Mouse (Mus musculus) lung, postnatal 25 days (tissue): ENCODE data around the gene Dynlt1b.
"Not testable (repeated sequence)": the region's sequence is repeated elsewhere in the genome, so short reads cannot be mapped to it uniquely, and the experiment has no call there.

ENCODE experiments used
- DNase-seq: peaks from one replicate; pipeline ENCODE4 v3.0.0; 2022; ENCODE audit warnings: low spot score

Gene Dynlt1b

DNA sequence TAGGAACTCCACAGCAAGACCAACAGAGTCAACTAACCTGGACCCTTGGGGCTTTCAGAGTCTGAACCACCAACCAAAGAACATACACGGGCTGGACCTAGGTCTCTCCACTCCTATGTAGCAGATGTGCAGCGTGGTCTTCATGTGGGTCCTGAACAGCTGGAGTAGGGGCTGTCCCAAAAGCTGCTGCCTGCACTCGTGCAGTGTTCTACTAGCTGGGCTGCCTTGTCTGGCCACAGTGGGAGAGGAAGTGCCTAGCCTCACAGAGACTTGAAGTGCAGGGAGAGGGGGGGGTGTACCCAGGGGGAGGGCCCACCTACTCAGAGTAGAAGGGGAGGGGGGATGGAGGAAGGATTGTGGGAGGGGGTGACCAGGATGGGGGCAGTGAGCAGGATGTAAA, 7.1 kb upstream of the Dynlt1b start:
- not testable (repeated sequence) for DNase-seq

DNA sequence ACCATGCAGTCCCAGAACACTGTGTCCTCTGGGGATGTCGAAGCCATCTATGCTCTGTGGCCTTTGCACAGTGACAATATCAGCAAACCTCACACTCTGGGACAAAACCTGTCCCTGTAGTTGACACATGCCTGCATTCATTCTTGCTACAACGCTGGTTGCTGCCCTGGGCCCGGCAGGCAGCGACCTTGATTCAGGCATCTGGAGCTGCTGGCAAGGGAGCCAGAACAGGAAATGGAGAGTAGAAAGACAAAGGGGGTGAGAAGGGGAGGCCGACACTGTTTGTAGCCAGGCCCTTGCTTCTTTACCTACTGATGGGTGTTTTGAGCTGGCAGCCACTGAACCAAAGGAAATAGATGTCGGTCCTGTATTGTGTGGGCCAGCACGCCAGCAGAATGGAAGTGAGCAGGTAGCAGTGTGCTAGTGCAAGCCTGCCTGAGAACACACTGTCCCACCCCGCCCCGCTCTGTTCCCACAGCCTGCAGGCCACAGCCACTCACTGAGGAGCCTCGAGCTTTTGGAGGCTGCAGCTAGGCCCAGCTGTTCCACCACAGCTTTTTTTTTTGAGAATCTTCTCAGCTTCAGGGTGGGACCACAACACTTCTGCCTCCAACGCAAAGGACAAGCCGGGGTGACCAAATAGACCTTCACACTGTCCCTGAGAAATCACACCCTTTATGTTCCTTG, 5.5 kb upstream of the Dynlt1b start:
- DNase-seq, result not testable (repeated sequence)

DNA sequence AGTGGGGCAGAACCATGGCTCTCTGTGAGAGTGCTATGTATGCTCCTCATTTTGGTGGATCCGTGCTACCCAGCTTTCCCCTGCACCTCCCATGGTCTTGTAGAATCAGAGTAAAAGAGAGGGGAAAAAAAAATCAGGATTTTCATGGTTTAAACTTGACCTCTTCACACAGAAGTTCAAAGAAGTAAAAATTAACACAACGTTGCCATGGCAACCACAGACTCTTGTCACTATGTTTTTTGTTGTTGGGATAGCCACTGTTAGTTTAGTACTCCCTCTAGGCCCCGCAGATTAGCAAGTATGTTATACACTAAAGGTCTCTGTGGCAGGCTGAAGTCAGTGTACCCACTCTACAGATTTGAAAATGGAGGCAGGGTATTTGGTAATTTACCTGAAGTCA, 4.6 kb upstream of the Dynlt1b start:
- not testable (repeated sequence) for DNase-seq

DNA sequence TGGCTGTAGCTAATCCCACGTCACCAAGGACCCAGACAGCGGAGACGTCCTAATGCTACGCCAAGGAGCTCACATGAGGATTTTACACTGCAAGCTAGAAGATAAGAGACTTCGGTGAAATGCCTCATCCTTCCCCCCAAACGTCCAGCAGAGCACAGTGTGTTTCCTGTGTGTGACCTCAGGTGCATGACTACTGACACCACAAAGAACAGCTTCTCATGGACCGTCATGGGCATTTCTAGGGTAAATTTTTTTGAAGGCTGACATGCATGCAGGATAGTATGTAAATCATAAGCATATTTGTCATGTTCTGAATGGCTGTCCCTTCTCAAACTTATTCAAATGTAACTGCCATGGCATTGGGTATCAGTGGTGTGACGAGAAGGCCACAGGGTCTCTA, 3.0 kb upstream of the Dynlt1b start:
- DNase-seq, result not testable (repeated sequence)

DNA sequence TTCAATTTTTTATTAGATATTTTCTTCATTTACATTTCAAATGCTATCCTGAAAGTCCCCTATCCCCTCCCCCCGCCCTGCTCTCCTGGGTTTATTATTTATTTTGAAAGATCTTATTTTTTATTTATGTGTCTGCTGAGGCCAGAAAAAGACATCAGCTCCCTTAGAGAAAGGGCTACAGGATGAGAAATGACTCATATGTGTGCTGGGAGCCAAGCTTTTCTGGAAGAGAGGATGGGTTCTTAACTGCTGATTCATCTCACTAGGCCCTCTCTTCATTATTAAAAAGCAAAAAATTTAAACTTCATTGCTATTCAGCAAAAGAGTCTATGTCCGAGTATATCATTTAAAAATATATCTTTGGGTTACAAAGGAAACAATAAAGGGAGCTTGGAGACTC, 986 bp upstream of the Dynlt1b start:
- not testable (repeated sequence) for DNase-seq

DNA sequence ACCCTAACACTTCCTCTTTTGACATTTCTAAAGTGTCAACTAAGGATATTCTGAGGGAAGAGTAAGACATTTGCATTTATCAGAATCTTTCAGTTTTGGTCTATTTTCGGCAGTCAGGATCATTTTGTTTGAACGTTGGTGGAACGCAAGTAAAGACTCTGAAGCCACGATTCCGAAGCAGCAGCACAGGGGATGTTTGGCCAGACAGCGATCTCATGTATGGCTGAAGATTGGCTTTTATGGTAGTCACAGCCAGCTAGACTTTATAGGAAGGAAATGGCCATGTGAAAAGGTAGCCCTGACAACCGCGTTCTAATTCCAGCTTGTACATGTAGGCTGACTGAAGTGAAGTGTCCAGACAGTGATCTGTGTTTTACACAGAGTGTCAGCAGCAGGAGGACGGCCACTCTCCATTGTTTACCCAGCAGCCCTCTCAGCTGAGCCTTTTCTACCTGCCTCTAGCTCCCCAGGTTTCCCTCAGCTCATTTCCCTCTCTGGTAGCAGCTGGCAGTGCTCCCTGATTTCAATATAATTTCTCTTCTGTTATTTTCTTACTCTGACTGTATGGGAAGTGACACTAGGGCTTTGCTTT, 594 bp downstream of the Dynlt1b start:
- not testable (repeated sequence) for DNase-seq

DNA sequence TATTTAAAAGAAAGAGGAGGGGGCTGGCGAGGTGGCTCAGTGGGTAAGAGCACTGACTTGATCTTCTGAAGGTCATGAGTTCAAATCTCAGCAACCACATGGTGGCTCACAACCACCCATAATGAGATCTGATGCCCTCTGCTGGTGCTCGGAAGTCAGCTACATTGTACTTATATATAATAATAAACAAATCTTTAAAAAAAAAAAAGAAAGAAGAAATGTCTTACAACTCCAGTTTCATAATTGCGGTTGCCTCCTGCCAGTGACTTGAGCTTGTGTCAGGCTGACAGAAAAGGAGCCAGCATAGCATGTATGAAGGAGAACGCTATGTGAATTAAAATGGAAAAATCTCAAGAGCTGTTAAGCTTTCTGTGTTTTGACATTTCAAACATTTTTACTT, 2.5 kb downstream of the Dynlt1b start:
- not testable (repeated sequence) for DNase-seq

DNA sequence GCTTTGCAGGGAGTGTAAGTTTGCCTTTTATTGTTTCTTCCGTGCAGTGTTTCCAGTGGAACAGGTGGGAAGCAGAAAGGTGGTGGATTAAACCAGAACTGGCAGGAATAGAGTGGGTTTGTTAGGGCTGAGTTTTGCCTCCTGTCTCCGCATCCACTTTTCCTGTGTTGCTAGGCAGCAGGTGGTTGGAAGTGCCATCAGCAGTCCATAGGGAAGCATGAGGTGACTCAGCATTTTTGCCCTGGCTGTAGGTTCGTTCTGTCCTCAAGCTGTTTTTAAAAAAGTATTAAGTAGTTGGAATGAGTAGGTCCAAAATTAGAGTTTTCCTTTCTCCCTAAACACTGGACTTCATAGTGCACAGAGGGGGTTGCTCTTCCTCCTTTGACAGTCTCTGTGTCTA, 3.8 kb downstream of the Dynlt1b start:
- DNase-seq, result not testable (repeated sequence)

DNA sequence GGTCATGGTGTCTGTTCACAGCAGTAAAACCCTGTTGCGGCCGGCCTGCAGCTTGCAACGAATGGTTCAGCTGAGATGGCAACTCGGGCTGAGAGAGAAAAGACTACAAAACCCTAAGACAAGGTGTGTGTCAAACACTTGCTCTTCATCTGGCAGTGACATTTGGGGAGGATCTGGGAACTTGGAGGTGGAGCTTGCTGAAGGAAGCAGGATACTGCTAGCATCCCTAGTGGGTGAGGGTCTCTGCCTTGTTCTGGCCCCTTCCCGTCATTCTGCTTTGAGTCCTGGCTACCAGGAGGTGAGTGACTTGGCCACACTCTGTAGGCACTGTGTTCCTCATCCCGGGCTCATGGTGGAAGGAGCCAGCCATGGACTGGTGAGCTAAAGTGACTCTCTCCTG, 8.2 kb downstream of the Dynlt1b start:
- DNase-seq, result not testable (repeated sequence)

DNA sequence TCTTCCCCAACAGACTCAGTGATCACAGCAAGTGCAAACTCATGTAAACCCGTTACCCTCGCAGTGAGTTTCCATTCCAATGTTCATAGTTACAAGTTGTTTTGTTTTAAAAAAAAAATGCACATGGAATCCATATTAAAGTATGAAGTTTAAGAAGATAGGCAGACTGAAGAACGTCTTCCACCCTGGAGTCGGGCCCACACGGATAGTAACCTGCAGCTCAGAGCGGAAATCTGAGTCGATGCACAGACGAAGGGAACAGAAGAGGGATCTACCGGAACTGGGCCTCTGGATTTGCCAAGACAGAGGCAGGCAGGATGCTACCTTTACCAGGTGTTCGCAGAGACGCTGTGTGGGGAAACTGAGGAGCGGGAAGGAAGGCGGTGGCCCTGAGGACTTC, 10.0 kb downstream of the Dynlt1b start:
- DNase-seq, result not testable (repeated sequence)

DNA sequence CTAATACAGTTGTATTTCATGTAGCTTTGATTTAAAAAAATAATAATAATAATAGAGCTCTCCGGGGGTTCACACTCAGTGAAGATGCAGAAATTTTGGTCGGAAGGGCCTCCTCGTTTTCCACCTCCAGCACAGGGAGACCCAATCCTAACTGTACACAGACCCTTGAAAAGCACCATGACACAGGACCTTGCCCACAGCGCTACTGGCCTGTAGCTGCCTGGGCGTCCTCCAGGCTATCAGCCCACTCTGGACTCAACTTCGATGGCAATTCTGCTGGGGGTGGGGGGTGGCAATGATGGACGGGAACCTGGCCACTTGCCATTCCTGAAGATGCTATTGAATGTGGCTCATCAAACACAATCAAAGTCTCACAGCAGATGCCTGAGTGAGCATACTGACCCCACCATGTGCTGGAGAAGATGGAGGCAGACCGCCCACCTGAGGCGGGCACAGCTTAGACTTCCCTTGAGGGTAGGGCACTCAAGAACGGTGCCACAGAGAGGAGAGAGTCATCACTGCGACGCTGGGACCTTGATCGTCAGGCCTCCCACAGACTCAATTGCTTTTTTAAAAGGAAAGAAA, 10.7 kb downstream of the Dynlt1b start:
- DNase-seq, result not testable (repeated sequence)

DNA sequence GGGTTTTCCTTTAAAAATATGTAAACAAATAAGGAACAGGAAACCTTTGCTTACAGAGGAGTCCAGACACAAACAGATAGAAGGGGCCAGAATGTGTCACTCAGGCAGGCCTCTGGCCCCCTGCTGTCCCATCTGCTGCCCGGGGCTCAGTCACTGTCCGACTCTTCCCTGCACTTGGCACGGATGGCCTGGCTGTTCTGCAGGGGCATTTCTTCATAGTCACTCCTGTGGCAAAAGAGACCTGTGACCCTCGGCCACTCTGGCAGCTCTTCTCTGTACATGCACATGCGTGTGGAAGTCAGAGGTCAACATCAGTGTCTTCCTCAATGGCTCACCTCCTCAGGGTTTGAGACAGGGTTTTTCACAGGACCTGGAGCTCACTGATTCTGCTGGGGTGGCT, 11.3 kb downstream of the Dynlt1b start:
- not testable (repeated sequence) for DNase-seq

DNA sequence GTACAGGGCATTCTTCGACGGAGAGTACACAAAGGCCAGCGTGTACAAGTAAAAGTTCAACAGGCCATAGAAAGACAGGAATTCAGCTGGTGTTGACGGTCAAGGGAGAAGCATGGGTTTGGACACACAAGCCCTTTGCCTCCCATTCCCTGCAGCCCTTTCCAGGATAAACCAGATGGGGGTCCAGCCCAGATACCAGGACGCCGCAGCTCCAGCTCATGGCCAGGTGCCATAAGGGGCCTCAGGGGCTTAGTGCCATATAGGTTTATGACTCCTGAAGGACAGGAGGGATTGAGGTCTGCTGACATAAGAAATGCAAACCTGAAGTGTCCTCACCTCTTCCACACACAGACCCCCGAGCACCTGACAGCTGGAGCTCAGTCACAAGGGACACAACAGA, 12.6 kb downstream of the Dynlt1b start:
- DNase-seq, result not testable (repeated sequence)

DNA sequence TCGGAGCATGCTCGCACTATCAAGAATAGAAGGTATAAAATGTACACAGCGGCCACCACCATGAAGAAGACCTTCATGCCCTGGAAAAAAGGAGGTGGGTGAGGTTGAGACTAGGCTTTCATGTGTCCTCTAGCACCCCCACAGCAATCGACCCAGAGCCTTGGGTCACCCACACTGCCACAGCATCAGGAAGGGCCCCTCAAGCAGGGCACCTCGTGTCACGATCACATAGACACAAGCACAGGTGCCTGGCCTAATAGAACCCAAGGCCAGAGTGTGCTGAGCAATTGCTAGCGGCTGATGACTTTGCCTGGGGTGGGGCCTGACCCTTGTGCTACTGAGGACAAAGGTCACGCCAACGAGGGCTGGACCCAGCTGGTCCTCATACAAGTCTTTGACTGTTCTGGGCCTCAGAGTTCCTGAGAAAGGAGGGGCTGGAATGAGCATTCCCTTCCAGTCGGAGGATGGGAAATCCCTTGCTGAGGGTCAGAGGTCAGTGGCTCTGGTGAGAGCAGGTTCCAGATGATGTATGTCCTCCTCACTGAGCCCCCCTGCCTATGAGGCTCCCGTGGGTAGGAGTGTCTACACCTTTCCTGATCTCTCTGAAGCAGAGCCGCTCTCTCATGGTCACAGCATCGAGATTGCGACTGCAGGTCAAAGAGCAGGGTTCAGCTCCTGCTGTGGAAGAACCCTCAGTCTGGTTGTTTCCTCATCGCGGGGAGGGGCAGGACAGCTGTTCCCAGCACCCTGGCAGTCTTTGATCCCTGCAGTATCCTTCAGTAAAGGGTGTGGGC, 16.1 kb downstream of the Dynlt1b start:
- not testable (repeated sequence) for DNase-seq

DNA sequence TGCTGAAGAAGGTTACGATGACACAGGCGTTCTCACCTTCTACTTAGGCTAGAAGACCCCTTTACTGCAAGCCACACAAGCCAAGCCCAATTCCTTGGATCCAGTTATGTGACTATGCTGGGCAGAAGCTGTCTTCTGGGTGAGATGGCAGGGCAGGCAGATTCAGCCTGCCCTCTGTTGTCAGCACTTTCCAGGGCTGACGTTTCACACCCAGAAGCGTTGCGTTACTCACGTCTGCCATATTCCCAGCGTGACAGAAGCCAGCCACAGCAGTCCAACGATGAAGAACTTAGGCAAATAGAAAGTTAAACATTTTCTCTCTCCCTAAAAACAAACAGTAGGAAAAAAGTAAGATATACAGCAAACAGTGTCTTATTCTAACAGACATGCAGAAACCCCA, 18.4 kb downstream of the Dynlt1b start:
- not testable (repeated sequence) for DNase-seq

DNA sequence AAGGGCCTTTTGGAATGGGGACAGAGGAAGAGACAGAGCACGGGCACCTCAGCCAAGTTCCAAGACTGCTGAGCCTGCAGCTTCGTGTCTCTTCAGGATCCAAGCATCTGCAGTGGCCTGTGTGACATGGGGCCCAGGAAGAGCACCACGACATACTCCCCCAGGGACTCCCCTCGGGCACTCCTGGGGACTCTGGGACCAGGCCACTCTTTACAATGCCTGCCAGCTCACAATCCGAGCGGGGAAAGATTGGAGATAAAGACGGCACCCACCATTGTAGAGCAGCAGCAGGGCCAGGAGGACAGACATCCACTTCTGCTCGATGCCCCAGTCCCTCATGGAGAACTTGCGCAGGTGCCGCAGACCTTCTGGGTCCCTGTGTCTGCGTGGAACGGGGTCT, 19.3 kb downstream of the Dynlt1b start:
- not testable (repeated sequence) for DNase-seq

DNA sequence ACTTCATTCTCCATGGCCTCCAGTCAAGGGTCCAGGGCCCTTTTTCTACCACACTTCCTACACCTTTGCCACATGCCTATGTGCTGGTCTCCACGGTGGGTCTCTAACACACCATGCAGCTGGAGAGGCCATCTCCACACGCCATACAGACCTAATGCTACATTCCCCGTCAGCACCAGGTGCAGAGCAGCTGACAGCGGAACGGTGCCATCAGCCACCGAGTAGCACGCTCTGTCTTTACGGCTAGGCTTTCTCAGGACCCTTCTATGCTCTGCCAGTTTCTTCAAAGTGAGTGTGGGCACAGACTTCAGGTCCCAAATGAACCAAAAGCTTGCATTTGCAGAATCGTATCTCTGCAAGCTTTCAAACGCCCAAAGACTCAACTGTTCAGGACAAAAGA, 21.3 kb downstream of the Dynlt1b start:
- not testable (repeated sequence) for DNase-seq

DNA sequence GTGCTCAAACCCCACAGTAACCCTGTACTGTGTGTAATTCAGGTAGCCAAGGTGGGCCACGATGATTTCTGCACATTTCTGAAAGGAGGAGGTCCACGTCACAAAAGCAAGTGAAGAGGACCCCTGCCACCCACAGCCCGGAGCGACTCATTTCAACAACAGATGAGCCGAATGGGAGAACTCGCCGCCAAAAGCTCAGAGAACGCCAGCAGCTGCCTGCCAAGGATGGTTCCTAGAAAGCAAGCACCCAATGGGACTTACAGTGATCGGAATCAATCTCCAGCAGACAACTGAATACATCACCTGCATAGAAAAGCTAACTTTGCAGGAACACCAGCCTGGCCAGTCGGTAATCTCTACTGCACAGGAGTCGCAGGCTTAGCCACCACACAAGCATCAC, 22.8 kb downstream of the Dynlt1b start:
- DNase-seq, result not testable (repeated sequence)

DNA sequence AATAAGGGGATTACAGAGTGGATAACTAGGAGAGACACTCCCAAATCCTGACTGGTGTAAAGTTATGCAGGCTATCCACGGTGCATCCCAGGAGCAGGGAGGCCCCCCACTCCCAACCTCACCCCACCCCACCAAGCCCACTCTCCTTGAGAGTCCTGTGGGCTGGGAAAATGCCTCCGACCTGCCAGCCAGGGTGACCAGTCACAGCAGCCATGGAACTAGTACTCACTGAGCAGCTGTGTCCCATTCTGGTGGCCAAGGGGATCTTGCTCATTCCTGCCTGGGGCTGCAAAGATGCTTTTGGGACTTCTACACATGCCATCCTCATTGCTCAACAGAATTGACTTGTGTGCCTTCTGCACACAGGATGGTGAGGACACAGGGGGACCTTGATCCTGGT, 24.8 kb downstream of the Dynlt1b start:
- not testable (repeated sequence) for DNase-seq

DNA sequence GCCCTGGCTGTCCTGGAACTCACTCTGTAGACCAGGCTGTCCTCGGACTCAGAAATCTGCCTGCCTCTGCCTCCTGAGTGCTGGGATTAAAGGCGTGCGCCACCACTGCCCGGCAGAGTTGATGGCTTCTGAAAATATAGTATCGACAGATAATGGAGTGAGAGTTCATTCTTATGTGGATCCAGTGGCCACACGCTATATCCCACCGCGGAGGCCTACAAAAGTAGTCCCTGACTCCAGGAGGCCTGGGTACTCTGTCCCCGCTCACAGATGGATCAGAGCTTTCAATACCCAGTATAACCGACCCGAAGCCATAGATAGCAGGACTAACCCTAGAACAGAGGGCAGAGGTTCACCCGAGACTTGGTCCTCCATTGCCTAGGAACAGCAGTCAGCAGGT, 26.0 kb downstream of the Dynlt1b start:
- DNase-seq, result not testable (repeated sequence)

DNA sequence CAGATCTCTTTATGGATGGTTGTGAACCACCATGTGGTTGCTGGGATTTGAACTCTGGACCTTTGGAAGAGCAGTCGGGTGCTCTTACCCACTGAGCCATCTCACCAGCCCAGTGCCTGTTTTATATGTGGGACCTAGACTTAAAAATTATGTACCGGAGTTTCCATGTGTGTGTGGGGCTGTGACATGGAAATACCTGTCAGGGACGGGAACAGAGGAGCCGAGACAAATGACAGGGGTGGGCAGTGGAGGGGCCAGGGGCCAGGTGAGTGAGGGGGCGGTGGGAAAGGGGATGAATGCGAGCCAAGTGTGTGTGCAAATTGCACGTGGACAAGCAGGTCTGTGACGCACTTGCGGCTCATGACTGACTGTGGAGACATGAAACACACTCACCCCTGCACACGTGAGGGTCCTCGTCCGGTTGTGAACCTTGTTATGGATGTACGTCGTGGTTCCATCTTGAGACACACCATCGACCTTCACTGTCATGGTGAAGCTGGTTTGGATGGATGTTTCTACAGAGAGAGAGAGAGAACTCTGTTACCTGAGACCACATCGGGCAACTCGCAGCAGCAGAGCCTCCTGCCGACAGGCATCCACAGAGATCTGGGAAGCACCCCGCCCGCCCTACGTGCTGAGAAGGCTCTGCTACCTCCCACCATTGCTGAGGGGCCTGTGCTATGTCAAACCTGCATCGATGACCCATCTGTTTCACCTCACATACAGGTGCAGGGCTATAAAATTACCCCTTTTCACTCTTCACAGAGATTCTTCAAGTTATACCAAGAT, 26.9 kb downstream of the Dynlt1b start:
- not testable (repeated sequence) for DNase-seq

DNA sequence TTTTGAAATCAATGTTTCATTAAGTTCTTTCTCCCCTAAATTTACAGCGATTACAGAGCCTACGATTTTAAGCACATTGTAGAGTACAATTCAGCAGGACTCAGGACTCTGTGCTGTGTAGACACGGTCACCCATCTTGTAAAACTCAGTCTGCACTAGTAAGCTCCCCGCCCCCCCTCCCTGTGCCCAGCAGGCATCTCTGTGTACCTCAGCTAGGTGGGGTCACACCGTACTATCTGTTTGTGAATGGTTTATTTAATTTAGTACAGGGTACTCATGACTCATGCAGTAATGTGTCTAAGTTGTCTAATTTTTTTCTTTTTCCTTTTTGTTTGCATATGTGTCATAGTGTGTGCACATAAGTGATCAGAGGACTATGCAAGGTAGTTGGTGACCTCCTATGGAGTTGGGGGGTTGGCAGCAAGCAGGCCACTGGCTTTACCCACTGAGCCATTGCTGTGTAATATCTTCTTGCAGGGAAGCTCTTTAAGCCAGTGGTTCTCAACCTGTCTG, 31.2 kb downstream of the Dynlt1b start:
- DNase-seq, result not testable (repeated sequence)
